Mouse (Mus musculus): ENCODE data around the gene Afmid. TPM values are rescaled to one million over a fixed set of nuclear protein-coding genes. Genes with fewer than 3 reads are reported as not detected.

Afmid gene
- polyA plus RNA-seq, 1 experiment = 4.4 TPM

DNA sequence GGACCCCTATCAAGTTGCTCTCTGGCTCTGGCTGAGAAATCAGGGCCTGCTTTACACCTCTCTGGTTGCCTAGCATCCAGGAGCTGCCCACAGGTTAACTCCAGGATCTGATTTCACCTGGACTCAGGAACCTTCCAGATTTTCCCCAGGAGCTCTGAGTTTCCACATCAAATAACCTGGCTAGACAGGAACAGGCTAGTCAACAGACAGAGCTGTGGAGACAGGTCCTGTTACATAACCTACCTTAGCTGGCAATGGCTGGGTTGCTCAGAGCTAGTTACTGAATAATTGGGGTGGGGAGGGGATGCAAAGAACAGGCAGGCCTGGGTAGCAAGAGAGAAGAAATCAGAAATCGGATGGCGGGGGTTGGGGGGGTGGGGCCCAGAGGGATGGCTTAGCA lies 19.3 kb downstream of the Afmid start:
- no peaks in the 10 kb centered on the region for H3K4me1 ChIP-seq (ENCODE audit: control insufficient read depth, insufficient read depth, low read length)
- H3K27ac ChIP-seq (ENCODE audit: insufficient read depth, low read length) = no peak overlapping the region
- no peak overlapping the region for H3K4me3 ChIP-seq (ENCODE audit: insufficient read depth, low read length)
- TF ChIP-seq CTCF (IDR thresholded peaks at IDR 0.05; ENCODE audit: extremely low read depth, insufficient read depth, low read length) = no peak

- no peaks in the 10 kb centered on the region for H3K4me1 ChIP-seq (ENCODE audit: control insufficient read depth, insufficient read depth, low read length)
- TF ChIP-seq POLR2A (IDR thresholded peaks at IDR 0.05; ENCODE audit: extremely low read depth, insufficient read depth, low read length) (no peak), CTCF (IDR thresholded peaks at IDR 0.05; ENCODE audit: extremely low read depth, insufficient read depth, low read length) (no peak)
- no peak overlapping the region for H3K27ac ChIP-seq (ENCODE audit: insufficient read depth, low read length)
- no peak overlapping the region for H3K4me3 ChIP-seq (ENCODE audit: insufficient read depth, low read length)
Measured at GRCm38 (mm10) chr11:117845651-117846050, 19.9 kb downstream of the Afmid start.

- Histone ChIP-seq H3K4me3 (ENCODE audit: insufficient read depth, low read length) (no peak overlapping the region), H3K27ac (ENCODE audit: insufficient read depth, low read length) (no peak overlapping the region), H3K4me1 (ENCODE audit: control insufficient read depth, insufficient read depth, low read length) (no peaks in the 10 kb centered on the region)
- TF ChIP-seq POLR2A (IDR thresholded peaks at IDR 0.05; ENCODE audit: extremely low read depth, insufficient read depth, low read length) (no peak), CTCF (IDR thresholded peaks at IDR 0.05; ENCODE audit: extremely low read depth, insufficient read depth, low read length) (no peak)
Measured at GRCm38 (mm10) chr11:117846640-117847039, 20.9 kb downstream of the Afmid start.

DNA sequence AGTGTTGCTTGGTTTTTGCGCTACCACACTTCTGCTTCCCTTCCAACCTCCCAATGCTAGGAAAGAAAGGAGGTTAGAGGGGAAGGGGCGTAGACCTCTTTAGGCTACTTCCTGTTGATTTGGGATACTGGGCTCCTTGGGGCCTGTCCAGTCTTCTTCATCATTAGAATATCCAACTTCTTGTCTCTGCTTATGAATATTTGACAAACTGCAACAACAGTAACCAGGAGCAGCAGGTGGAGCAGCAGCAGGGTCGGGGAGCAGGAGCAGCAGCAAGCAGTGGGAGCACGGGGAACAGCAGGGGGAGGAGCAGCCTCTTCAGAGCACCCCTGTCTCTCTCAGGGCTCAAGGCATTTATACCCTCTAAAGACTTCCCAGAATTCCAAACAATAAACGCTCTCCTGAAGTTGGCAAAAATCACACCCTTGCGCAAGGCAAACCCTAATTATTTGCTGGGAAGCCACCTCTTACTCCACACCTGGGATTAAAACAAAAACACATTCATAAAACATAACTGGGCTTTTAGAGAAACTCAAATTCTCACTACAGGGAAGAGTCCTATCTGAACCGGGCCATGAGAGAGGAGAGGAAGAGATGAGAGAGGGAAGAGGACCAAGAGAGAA lies 22.0 kb downstream of the Afmid start:
- no peak overlapping the region; the same call in 1 of the 2 replicates for H3K4me3 ChIP-seq (ENCODE audit: insufficient read depth, low read length)
- no peak for TF ChIP-seq POLR2A (IDR thresholded peaks at IDR 0.05; ENCODE audit: extremely low read depth, insufficient read depth, low read length)
- no peak for TF ChIP-seq CTCF (IDR thresholded peaks at IDR 0.05; ENCODE audit: extremely low read depth, insufficient read depth, low read length)
- no peaks in the 10 kb centered on the region for H3K4me1 ChIP-seq (ENCODE audit: control insufficient read depth, insufficient read depth, low read length)
- H3K27ac ChIP-seq (ENCODE audit: insufficient read depth, low read length) = 0 out of 2 replicates have a peak overlapping the region, but pooled peaks have one; percentile 49

- Histone ChIP-seq H3K4me1 (ENCODE audit: control insufficient read depth, insufficient read depth, low read length) (no peaks in the 10 kb centered on the region), H3K27ac (ENCODE audit: insufficient read depth, low read length) (peak overlapping the region; percentile 49), H3K4me3 (ENCODE audit: insufficient read depth, low read length) (peak overlapping the region; percentile 53)
- TF ChIP-seq CTCF (IDR thresholded peaks at IDR 0.05; ENCODE audit: extremely low read depth, insufficient read depth, low read length) = no peak
- TF ChIP-seq POLR2A (IDR thresholded peaks at IDR 0.05; ENCODE audit: extremely low read depth, insufficient read depth, low read length) = no peak
Measured at GRCm38 (mm10) chr11:117848271-117848984, 22.7 kb downstream of the Afmid start.

DNA sequence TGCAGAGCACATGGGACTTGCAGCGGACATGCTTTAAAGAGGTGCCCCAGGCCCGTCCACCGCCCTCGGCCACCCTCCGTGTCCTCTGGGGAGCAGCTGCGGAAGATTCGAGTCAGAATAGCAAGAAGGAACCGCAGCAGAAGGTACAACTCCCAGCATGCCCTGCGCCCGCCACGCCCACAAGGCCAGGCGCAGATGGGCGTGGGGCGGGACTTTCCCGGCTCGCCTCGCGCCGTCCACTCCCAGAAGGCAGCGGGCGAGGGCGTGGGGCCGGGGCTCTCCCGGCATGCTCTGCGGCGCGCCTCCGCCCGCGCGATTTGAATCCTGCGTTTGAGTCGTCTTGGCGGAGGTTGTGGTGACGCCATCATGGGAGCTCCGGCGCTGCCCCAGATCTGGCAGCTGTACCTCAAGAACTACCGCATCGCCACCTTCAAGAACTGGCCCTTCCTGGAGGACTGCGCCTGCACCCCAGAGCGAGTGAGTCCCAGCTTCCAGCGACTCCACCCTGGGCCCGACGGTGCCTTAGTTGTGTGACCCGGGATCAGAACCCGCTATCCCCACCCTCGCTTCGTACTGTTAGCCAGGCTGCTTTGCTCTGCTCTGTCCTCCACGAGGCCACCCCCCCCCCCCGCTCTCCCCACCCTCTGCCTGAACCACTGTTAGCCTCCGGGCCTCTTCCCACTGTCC lies 23.4 kb downstream of the Afmid start, which contains the start of gene Birc5:
TSS of gene Birc5 (plus strand) at position 267 of the 687 bp plus-strand sequence.
- peak within 1 kb of the TSS; percentile 53 for H3K4me3 ChIP-seq (ENCODE audit: insufficient read depth, low read length)
- no peaks in the 10 kb centered on the region for H3K4me1 ChIP-seq (ENCODE audit: control insufficient read depth, insufficient read depth, low read length)
- H3K27ac ChIP-seq (ENCODE audit: insufficient read depth, low read length) = peak within 1 kb of the TSS; percentile 49
- TF ChIP-seq POLR2A (IDR thresholded peaks at IDR 0.05; ENCODE audit: extremely low read depth, insufficient read depth, low read length) = peak; percentile 94
- no peak for TF ChIP-seq CTCF (IDR thresholded peaks at IDR 0.05; ENCODE audit: extremely low read depth, insufficient read depth, low read length)

DNA sequence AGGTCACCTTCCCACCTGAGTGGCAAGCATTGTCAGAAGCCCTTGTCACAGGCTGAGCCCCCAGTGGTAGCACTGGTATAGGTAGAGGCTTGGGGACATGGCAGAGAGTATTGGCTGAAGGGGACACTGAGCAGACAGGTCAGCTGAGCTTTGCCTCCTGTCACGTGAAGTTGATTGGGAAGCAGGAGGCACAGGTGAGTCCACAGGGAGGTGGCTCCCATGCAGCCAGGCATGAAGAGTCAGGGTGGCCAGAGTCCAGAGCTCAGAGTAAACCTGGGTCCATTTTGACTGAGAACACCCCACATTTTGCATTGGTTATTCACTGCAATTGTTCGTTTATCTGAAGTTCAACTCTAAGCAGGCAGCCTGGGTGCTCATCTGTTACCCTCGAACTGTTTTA lies 27.2 kb downstream of the Afmid start:
- Histone ChIP-seq H3K4me3 (ENCODE audit: insufficient read depth, low read length) (no peak overlapping the region), H3K4me1 (ENCODE audit: control insufficient read depth, insufficient read depth, low read length) (no peaks in the 10 kb centered on the region), H3K27ac (ENCODE audit: insufficient read depth, low read length) (no peak overlapping the region)
- TF ChIP-seq CTCF (IDR thresholded peaks at IDR 0.05; ENCODE audit: extremely low read depth, insufficient read depth, low read length) = no peak
- TF ChIP-seq POLR2A (IDR thresholded peaks at IDR 0.05; ENCODE audit: extremely low read depth, insufficient read depth, low read length) = no peak

GRCm38 (mm10) chr11:117854241-117854640 lies 28.5 kb downstream of the Afmid start:
- no peak for TF ChIP-seq POLR2A (IDR thresholded peaks at IDR 0.05; ENCODE audit: extremely low read depth, insufficient read depth, low read length)
- no peak for TF ChIP-seq CTCF (IDR thresholded peaks at IDR 0.05; ENCODE audit: extremely low read depth, insufficient read depth, low read length)
- H3K27ac ChIP-seq (ENCODE audit: insufficient read depth, low read length) = no peak overlapping the region
- no peak overlapping the region for H3K4me3 ChIP-seq (ENCODE audit: insufficient read depth, low read length)
- no peaks in the 10 kb centered on the region for H3K4me1 ChIP-seq (ENCODE audit: control insufficient read depth, insufficient read depth, low read length)

GRCm38 (mm10) chr11:117855360-117855759 lies 29.6 kb downstream of the Afmid start:
- TF ChIP-seq POLR2A (IDR thresholded peaks at IDR 0.05; ENCODE audit: extremely low read depth, insufficient read depth, low read length) (no peak), CTCF (IDR thresholded peaks at IDR 0.05; ENCODE audit: extremely low read depth, insufficient read depth, low read length) (no peak)
- H3K27ac ChIP-seq (ENCODE audit: insufficient read depth, low read length) = no peak overlapping the region
- H3K4me3 ChIP-seq (ENCODE audit: insufficient read depth, low read length) = no peak overlapping the region
- H3K4me1 ChIP-seq (ENCODE audit: control insufficient read depth, insufficient read depth, low read length) = no peaks in the 10 kb centered on the region
